Mouse (Mus musculus) CD4-positive helper T cell, adult 2 months (primary cell): ENCODE measurements around the gene CN725425.
A peak's percentile ranks its signal among the peaks of the same experiment; 100 is the strongest.

Source experiments
- DNase-seq: peaks from one replicate; pipeline ENCODE4 v3.0.0-alpha.2; 2012; ENCODE audit warnings: low read depth, missing footprints, low spot score

Gene CN725425

GRCm38 (mm10) chr15:91199256-91199905 is at the start of gene CN725425:
CN725425 (plus strand) TSS chr15:91199494.
- no peak for DNase-seq

DNA sequence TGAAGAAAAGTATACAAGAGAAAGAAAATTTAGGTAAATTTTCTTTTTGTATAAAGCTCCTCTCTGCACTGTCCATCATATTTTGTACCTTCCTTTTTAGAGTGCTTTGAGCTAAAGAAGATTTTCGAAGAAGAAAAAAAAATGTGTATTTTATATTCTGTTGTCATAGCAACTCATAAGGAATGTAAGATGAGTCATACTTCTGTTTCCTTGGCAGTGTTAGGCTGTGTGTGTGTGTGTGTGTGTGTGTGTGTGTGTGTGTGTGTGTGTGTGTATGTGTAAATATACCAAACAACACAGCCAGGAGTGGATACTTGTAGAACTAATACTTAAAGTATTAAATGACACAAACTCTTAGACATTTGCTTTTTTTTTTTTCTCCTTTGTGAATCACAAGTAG is 46.7 kb upstream of the CN725425 start:
- no peak for DNase-seq

DNA sequence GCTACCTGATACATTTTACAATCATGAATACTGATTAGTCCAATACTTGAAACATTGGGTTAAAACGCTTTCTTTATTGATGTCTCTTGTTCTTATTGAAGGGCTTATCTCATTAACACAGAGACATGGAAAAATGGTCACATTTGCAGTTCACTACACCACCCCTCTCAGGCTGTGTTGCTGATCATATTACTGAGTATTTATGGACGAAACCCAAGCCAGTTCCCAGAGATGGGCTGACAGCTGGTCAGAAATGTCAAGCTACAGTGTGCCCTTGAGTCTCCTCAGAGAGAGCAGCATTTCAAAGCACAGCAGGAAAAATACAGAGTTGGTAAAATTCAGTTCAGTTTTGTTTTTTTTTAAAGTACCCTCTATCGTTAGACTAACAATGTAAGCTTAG is 46.0 kb upstream of the CN725425 start:
- DNase-seq = no peak

DNA sequence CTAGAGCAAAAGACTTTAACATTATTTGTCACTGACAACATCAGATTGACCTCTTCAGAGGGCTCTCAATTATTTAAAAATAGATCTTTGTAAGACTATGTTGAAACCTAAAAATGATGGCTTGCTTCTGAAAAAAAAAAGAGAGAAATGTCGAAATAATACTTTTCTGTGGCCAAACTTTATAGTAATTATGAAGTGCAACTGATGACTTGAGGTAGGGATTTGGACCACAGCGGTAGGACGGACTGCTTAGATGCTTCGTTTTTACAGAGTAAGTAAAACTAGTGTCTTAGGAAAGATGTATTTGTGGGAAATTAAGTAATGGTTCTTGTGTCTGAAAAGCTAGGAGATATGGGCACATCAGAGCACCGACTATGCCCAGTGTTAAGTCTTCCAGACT is 38.1 kb upstream of the CN725425 start:
- no peak for DNase-seq

DNA sequence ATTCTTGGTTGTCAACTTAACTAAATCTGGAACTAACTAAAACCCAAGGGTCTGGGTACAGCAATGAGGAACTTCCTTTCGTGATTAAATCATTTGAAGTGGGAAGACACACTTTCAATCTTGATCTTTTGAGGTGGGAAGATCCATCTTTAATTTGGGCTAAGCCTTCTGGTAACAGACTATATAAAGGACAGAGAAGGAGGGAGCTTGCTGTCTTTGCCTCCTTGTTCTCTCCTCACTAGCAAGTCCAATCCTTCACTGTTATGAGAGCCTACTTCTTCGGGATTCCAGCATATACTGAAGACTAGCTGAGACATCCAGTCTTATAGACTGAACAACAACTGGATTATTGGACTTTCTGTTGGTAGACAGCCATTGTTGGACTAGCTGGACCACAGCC is 35.8 kb upstream of the CN725425 start:
- no peak for DNase-seq

DNA sequence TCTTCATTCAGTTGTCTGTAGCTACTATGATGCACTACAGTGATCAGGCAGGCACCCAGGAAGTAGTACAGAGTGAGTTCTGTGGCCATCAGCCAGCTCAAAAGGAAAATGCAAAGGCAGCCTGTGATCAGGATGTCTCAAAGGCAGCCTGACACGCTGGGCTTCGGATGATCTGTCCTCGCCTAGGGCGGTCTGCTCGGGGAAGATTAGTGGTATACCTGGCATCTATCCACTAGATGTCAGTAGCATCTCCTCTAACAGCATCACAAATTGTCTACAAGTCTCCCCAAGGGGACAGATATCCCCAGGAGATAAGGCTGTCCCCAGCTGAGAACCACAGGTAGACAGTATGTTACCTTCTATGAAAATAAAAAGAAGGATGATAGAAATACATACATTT is 34.3 kb upstream of the CN725425 start:
- no peak for DNase-seq

DNA sequence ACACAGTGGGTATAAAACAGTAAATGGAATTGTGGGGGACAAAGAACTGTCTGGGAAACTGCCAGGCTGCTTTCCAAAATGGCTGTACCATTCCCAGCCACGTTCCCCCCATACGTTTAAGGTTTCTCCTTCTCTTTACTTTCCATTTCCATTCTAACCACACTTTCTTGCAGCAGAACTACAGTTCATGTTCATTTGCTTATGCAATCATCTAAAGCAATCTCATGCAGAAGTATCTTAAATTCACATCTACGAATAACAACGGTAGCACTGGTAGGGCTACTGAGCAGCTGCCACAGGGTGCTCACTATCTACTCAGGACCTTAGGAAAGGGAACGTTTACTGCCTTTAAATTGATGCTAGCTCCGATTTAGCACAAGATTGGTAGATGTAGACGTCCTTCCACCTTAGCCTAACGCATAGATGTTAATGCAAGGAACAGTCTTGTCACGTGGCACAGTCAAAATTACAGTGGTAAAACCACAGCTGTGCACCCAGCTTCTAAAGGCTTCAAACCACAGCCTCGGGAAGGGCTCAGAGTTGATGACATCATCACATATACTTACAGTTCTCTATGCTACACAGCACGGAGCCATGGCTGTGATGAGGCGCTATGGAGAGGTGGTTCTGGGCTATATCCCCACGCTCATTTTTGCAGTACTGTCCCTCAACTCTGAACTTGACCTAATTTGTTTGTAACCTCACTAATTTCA is 31.3 kb upstream of the CN725425 start:
- peak; percentile 29 for DNase-seq

- no peak for DNase-seq
Observed at GRCm38 (mm10) chr15:91170602-91171328, 28.5 kb upstream of the CN725425 start.

DNA sequence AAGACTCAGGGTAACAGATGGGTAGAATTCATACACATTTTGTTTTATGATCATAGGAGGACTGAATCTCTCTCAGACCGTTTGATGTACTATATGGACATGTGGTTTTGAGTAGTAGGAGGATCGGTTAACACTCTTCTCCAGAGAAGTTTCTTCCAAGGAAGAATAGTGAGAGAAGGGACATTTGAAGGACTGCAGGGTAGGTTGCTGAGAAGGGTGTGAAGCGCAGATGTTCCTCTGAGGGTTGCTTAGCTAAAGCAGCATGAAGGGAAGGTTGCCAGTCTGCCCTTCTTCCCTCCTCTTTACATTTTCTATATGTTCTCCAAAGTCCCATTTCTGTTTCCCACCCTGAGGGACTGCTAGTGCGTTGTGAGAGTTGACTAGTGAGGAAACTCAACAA is 28.0 kb upstream of the CN725425 start:
- DNase-seq = no peak

DNA sequence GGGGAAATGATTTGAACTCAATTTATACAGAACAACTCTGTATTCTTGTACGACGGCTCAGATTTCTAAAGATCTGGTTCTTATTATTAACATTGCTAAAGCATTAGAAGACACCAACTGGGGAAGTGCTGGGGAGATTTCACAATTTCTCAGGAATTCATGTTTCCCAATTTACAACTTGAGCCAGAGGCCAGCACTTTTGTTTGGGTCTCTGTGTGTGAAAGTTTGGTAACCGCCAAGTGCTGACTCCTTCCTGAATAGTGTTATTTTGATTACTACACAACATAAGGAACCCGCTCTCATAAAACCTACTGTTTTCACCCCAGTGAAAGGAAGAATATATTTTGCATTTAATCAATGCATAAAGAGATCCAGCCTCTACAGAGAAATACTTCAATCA is 27.1 kb upstream of the CN725425 start:
- no peak for DNase-seq

- DNase-seq = no peak
Observed at GRCm38 (mm10) chr15:91178656-91179314, 20.5 kb upstream of the CN725425 start.

DNA sequence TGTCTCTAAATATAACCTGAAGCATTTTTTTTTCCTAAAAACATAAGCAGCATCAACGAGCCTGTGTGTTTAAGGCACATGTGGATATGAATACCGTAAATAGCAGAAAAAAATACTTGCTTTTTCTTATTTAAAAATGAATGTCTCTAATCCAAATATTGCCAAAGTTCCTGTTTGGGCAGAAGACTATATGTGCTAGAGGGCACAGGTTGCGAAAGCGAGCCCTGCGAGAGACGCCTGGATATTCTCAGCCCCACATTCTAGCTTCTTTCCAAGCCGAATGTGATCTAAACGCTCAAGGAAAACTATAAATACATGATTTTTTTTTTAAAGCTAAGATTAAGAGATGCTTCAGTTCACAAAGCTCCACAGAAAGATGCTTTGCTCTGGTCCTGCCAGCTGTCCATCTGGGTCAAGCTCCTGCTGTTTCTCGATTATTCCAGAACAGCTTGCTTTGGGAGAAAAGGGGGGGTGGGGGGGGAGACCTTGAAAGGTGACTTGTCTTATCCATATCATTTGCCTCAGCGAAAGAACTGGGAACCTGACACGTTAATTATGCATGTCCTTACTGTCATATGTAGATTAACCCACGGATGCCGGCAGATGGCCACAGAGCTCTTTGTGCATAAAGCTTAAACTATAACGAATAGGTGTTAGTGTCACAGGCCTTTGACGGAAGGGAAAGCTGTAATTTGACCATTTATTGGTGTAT is 19.2 kb upstream of the CN725425 start:
- DNase-seq = no peak

DNA sequence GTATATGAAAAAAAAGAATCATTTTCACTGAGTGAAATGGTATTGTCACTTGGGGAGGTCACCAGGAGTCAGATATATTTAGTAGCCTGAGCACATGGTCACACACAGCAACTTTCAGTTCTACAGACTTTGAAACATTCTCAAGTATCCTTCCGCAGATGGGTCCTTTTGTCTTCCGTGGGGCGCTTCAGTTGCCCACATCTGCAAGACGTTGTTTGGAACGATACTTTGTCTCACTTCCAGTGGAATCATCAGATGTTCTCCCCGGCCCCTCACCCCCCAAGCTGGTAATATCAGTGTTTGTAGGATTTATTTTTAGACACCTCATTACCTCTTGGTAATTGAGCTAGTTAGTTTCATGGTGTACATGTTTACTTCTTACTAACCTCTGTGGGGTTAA is 12.9 kb upstream of the CN725425 start:
- no peak for DNase-seq

DNA sequence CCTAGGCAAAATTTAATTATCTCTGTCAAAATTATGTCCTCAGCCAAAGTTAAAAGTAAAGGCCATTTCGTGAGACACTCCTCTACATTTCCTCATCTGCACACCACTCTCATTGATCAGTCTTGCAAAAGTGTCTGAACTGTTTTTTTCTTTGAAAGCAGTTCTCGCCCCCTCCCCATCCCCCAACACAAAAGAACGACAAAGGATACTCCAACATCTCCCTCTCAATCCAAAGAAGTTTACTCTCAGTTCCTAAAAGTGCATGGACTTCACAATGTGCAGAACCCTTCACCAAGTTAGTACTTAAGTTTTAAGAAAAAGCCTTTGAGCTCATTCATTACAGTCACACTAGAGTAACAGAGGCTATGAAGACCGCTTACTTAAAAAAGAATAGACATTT is 9.3 kb upstream of the CN725425 start:
- no peak for DNase-seq

GRCm38 (mm10) chr15:91190519-91191207 is 8.6 kb upstream of the CN725425 start:
- DNase-seq = no peak

DNA sequence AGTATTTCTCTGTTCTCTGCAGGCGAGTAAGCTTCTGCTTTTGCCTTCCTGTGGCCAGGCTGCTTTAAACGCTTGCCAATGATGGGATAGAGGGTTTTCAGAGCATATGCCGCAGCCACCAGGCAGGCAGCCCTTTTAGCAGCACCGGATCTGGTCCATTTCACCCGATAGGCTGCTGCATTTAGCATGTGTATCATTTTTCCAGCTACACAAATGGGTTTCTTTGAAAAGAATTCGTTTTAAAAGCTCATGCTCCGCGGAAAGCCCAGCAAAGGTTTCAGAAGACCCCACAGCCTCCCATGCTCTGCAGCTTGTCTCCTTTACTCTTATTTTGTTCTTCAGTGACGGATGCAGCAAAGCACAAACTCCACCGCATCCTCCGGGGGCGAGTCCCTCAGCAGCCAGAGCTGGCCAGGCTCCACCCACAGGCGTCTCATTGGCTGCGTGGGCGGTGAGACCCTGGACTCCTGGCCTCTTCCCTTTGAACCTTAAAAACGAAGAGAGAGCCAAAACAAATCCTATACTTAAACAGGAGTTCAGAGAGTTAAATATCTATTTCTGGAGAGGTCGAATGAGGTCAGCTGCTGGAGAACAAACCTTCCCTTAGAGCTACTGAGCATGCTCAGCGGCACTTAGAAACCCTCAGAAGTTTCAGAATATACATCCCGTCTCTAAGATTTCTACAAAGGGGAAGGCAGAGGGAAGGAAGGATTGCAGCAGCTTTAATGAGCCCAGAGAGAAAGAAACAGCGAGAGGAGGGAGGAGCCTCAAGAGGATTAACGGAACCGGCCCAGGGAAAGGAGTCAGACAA is 7.7 kb upstream of the CN725425 start, which contains the start of gene Abcd2:
Abcd2 (minus strand) TSS at position 388 of the 811 bp plus-strand sequence.
- DNase-seq = peak; percentile 5

- no peak for DNase-seq
Observed at GRCm38 (mm10) chr15:91192223-91192598, 7.1 kb upstream of the CN725425 start.

- DNase-seq = no peak
Observed at GRCm38 (mm10) chr15:91200833-91201232, 1.5 kb downstream of the CN725425 start.

DNA sequence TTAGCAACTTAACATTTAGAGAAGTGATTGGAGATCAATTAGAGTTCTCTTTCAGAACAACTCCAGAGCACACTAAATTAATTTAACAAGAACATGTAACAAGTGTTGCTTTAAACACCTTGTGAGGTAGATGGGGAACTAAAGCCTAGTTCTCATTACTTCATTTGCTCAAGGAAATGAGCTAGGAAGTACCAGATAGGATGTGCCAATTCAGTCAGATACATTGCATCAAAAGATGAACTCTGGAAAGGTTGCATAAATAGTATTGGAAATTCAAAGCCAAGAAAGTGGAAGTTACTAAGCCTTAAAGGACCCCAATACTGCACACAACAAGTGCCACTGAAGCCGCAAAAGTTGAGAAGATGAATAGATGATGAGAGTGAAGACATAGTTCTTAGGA is 3.2 kb downstream of the CN725425 start:
- DNase-seq = no peak

GRCm38 (mm10) chr15:91203521-91203920 is 4.2 kb downstream of the CN725425 start:
- no peak for DNase-seq
